Mouse (Mus musculus) left cerebral cortex, adult 2 months (tissue): Measurements from ENCODE around the gene Dlgap5. TPM values are rescaled to one million over a fixed set of nuclear protein-coding genes. Genes with fewer than 3 reads are reported as not detected.

Experiments
- DNase-seq, 2 experiments: peaks; one replicate each; pipeline ENCODE4 v3.0.0; 2021 to 2022; ENCODE audit warnings: low spot score in 2 of 2, mixed read lengths in 1 of 2; ENCODE audit errors: extremely low spot score in 1 of 2
- H3K27ac ChIP-seq: fragments of 200-600 bp; 2 replicates; pipeline ENCODE4 v1.8.1; 2022
- H3K4me3 ChIP-seq: fragments of 200-600 bp; 2 replicates; pipeline ENCODE4 v1.8.1; 2022
- CTCF ChIP-seq: fragments of 200-600 bp; IDR thresholded peaks from 2 replicates; pipeline ENCODE4 v1.8.1; 2022; ENCODE audit warnings: antibody characterized with exemption, mild to moderate bottlenecking, moderate library complexity
- intact Hi-C: fragments of 180-260 bp; cut with DNase I; formaldehyde crosslinking; loops from one replicate; pipeline ENCODE4 v1.15.1; 2025
- total RNA-seq, 2 experiments: library from RNA; stranded (reverse); gene quantifications; 2 replicates each; pipeline ENCODE4 v1.2.3; 2021

Dlgap5 gene
- total RNA-seq, 2 experiments from 2014 or later: 0.43 to 0.47 TPM

- intact Hi-C loops: no loop called here
- no peak overlapping the region for H3K27ac ChIP-seq
- H3K4me3 ChIP-seq: no peak overlapping the region
- no peak for TF ChIP-seq CTCF
- no peak for DNase-seq
Measured at GRCm38 (mm10) chr14:47340231-47340925, 77.8 kb downstream of the Dlgap5 start.

Other genes with a start within 250 kb of the Dlgap5 start
- 1 to 10 TPM; 1.2 to 1.9 TPM for gene Gch1, start 229.0 kb downstream of the Dlgap5 start, total RNA-seq
- gene Wdhd1, start 141.6 kb downstream of the Dlgap5 start, total RNA-seq: 1 to 10 TPM; 4.9 to 6.8 TPM
- gene Socs4, start 141.5 kb downstream of the Dlgap5 start, total RNA-seq: 10 to 100 TPM; 11.7 to 14.6 TPM
- 10 to 100 TPM; 46.7 to 51.9 TPM for gene Mapk1ip1l, start 120.1 kb downstream of the Dlgap5 start, total RNA-seq
- under 1 TPM; 0.32 to 0.33 TPM for gene Lgals3, start 50.7 kb downstream of the Dlgap5 start, total RNA-seq
- gene Fbxo34, start 32.0 kb upstream of the Dlgap5 start, total RNA-seq: 100 to 1,000 TPM in 1 of 2 experiments, 10 to 100 TPM in 1; 86.6 to 110 TPM
- 10 to 100 TPM; 18.9 to 20.6 TPM for gene Atg14, start 152.2 kb upstream of the Dlgap5 start, total RNA-seq
- 10 to 100 TPM; 93.8 to 97.0 TPM for gene Ktn1, start 230.0 kb upstream of the Dlgap5 start, total RNA-seq